Mouse (Mus musculus): ENCODE measurements around the gene Ccar1. TPM values are rescaled to one million over a fixed set of nuclear protein-coding genes. Genes with fewer than 3 reads are reported as not detected.
A peak's percentile ranks its signal among the peaks of the same experiment; 100 is the strongest.

Ccar1 gene
- polyA plus RNA-seq (2015; fragmentation: Nextera tagmentation; extraction: Ambion mirVana): 144 and 153 TPM in 2 replicates

GRCm38 (mm10) chr10:62792177-62793090, at the start of gene Ccar1:
Gene Ccar1 (minus strand): TSS chr10:62792286.
- WGBS: 3% methylated on average over 55 of the region's 55 CpGs
- Histone ChIP-seq H3K4me2 (peak within 1 kb of the TSS; percentile 62), H3K27ac (peak within 1 kb of the TSS; percentile 98), H3K4me3 (replicated peaks) (peak within 1 kb of the TSS; percentile 98), H3K27me3 (no peaks in the 10 kb centered on the region), H3K9ac (peak within 1 kb of the TSS; percentile 99), H3K36me3 (peaks cover 29% of the 10 kb centered on the region), H3K9me3 (replicated peaks) (no peaks in the 10 kb centered on the region), H3K4me1 (peaks cover 12% of the 10 kb centered on the region; the same call in 1 of the 2 replicates)
- ATAC-seq (replicated peaks; ENCODE audit: low FRiP score): peak; percentile 99

DNA sequence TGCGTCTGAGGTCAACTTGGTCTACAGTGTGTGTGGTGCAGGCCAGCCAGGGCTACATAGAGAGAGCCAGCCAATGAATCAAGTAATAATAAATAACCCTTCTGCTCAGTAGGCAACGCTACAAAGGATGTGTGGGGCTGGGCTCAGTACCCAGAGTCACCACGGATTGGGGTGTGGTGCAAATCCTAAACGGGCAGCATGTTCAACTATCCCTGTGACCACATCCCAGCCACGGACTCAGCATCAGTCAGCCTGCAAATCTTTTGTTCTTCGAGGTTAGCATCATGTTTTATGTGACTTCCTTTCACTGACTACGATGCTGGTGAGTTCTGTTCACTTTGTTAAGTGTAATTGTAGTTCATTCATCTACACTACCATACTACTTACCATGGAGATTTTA, 48.6 kb upstream of the Ccar1 start:
- no peak for ATAC-seq (replicated peaks; ENCODE audit: low FRiP score)
- Histone ChIP-seq H3K9ac (no peak overlapping the region), H3K4me2 (no peak overlapping the region), H3K4me3 (replicated peaks) (no peak overlapping the region), H3K27ac (no peak overlapping the region), H3K27me3 (no peaks in the 10 kb centered on the region), H3K4me1 (peaks cover 26% of the 10 kb centered on the region), H3K36me3 (peaks cover 32% of the 10 kb centered on the region), H3K9me3 (replicated peaks) (no peaks in the 10 kb centered on the region)
- WGBS: 91% methylated on average over 7 of the region's 7 CpGs

GRCm38 (mm10) chr10:62837987-62838386, 45.9 kb upstream of the Ccar1 start:
- no peak overlapping the region for H3K9ac ChIP-seq
- 94% methylated on average over 5 of the region's 5 CpGs for WGBS

DNA sequence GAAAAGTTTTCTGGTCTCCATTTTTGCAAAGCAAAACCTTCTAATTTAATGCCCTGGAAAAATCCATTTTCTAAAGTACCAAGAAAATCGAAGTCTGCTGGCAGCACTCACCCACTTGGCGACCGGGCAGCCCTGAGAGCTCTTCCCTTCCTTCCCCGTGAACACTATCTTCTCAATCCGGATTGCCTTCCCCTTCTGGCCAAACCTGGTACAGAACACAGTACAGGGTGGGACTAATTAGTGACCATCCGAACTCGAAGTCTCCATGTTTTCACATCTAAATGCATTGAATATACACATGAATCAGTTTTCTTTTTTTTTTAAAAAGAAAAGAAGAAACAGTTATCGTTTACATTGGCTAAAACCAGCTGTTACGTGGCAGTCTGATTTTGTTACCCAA, 40.7 kb upstream of the Ccar1 start:
- H3K4me1 ChIP-seq: peaks cover 3% of the 10 kb centered on the region; the same call in 1 of the 2 replicates
- no peak overlapping the region for H3K4me3 ChIP-seq (replicated peaks)
- no peak overlapping the region for H3K4me2 ChIP-seq
- peaks cover 39% of the 10 kb centered on the region for H3K36me3 ChIP-seq
- ATAC-seq (replicated peaks; ENCODE audit: low FRiP score): no peak
- WGBS: 79% methylated on average over 9 of the region's 9 CpGs
- no peaks in the 10 kb centered on the region for H3K9me3 ChIP-seq (replicated peaks)
- H3K27me3 ChIP-seq: no peaks in the 10 kb centered on the region
- H3K9ac ChIP-seq: no peak overlapping the region
- H3K27ac ChIP-seq: no peak overlapping the region

More at GRCm38 (mm10) chr10:62837987-62838386, 45.9 kb upstream of the Ccar1 start:
- Histone ChIP-seq H3K4me2 (no peak overlapping the region), H3K36me3 (peaks cover 32% of the 10 kb centered on the region), H3K4me1 (peaks cover 12% of the 10 kb centered on the region), H3K27me3 (no peaks in the 10 kb centered on the region), H3K9me3 (replicated peaks) (no peaks in the 10 kb centered on the region), H3K4me3 (replicated peaks) (no peak overlapping the region), H3K27ac (no peak overlapping the region)
- ATAC-seq (replicated peaks; ENCODE audit: low FRiP score): no peak

DNA sequence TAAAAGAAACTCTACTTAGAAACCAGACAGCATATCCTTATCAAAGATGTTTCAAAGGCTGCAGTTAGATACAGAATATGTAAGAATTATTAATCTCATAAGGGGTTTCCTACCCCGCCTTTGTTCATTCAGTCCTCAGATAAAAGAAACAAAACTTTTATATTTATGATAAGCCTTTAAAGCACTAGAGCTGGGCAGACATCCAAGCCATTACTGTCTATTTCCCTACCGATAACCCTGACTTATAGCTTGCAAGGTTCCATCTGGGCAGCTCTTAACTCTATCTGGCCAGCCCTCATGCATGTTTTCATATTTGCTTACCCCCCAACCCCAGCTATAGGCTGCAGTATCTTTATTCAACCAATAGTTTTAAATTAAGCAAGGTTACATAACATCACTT, 39.5 kb upstream of the Ccar1 start:
- WGBS: 63% methylated on average over 2 of the region's 2 CpGs
- no peak overlapping the region for H3K9ac ChIP-seq
- peaks cover 38% of the 10 kb centered on the region for H3K36me3 ChIP-seq
- no peaks in the 10 kb centered on the region for H3K9me3 ChIP-seq (replicated peaks)
- no peak for ATAC-seq (replicated peaks; ENCODE audit: low FRiP score)
- H3K4me2 ChIP-seq: no peak overlapping the region
- no peak overlapping the region for H3K27ac ChIP-seq
- peaks cover 3% of the 10 kb centered on the region; the same call in 1 of the 2 replicates for H3K4me1 ChIP-seq
- no peak overlapping the region for H3K4me3 ChIP-seq (replicated peaks)
- H3K27me3 ChIP-seq: no peaks in the 10 kb centered on the region

DNA sequence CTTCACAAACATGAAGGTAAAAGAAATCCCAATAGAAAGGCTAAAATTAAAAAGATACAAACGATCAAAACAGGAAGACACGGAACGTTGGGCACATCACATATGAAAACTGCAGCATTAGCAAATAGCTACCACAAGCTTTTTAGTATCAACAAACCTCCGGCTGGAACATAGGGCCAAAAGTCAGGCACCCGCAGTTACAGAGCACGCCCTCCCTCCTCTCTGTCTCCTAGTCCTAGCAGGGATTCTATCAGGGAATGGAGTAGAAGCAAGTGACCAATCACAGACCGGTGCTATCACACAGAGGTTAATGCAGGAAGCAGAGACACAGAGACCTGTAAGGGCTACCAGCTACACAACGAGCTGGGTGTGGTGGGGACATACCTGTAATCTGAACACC, 32.4 kb upstream of the Ccar1 start:
- Histone ChIP-seq H3K4me2 (no peak overlapping the region), H3K9me3 (replicated peaks) (no peaks in the 10 kb centered on the region), H3K9ac (no peak overlapping the region), H3K36me3 (peaks cover 44% of the 10 kb centered on the region), H3K4me1 (no peaks in the 10 kb centered on the region), H3K27me3 (no peaks in the 10 kb centered on the region), H3K4me3 (replicated peaks) (no peak overlapping the region), H3K27ac (no peak overlapping the region)
- WGBS: 83% methylated on average over 8 of the region's 8 CpGs
- no peak for ATAC-seq (replicated peaks; ENCODE audit: low FRiP score)

- no peak overlapping the region for H3K9ac ChIP-seq
- no peak for ATAC-seq (replicated peaks; ENCODE audit: low FRiP score)
- WGBS: 77% methylated on average over 4 of the region's 4 CpGs
- no peak overlapping the region for H3K27ac ChIP-seq
- no peaks in the 10 kb centered on the region for H3K9me3 ChIP-seq (replicated peaks)
- no peak overlapping the region for H3K4me2 ChIP-seq
- H3K27me3 ChIP-seq: no peaks in the 10 kb centered on the region
- peaks cover 51% of the 10 kb centered on the region for H3K36me3 ChIP-seq
- H3K4me1 ChIP-seq: no peaks in the 10 kb centered on the region
- no peak overlapping the region for H3K4me3 ChIP-seq (replicated peaks)
Measured at GRCm38 (mm10) chr10:62823431-62823830, 31.3 kb upstream of the Ccar1 start.

DNA sequence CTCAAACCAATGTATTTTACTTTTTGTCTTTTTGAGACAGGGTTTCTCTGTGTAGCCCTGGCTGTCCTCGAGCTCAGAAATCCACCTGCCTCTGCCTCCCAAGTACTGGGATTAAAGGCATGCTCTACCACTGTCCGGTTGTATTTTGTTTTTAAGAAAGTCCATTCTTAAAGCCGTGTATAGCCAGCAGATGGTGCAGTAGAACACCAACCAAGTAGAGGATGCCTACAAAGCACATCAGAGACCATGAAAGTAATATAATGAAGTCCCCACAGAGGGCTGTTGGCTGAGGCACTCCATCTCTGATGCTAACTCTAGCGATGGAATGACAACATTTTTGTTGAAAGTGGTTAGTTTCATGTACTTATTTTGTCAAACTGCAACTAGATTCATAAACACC, 17.9 kb upstream of the Ccar1 start:
- Histone ChIP-seq H3K27me3 (no peaks in the 10 kb centered on the region), H3K4me3 (replicated peaks) (no peak overlapping the region), H3K27ac (no peak overlapping the region), H3K4me2 (no peak overlapping the region), H3K9me3 (replicated peaks) (no peaks in the 10 kb centered on the region), H3K36me3 (peaks cover 44% of the 10 kb centered on the region), H3K9ac (no peak overlapping the region), H3K4me1 (no peaks in the 10 kb centered on the region)
- ATAC-seq (replicated peaks; ENCODE audit: low FRiP score): no peak
- WGBS: 77% methylated on average over 4 of the region's 4 CpGs

GRCm38 (mm10) chr10:62808766-62809165, 16.7 kb upstream of the Ccar1 start:
- H3K27me3 ChIP-seq: no peaks in the 10 kb centered on the region
- no peak for ATAC-seq (replicated peaks; ENCODE audit: low FRiP score)
- H3K27ac ChIP-seq: no peak overlapping the region
- H3K4me3 ChIP-seq (replicated peaks): no peak overlapping the region
- no peak overlapping the region for H3K4me2 ChIP-seq
- H3K9me3 ChIP-seq (replicated peaks): no peaks in the 10 kb centered on the region
- WGBS: 91% methylated on average over 2 of the region's 2 CpGs
- peaks cover 34% of the 10 kb centered on the region for H3K36me3 ChIP-seq
- H3K9ac ChIP-seq: no peak overlapping the region
- no peaks in the 10 kb centered on the region for H3K4me1 ChIP-seq

- Histone ChIP-seq H3K4me3 (replicated peaks) (no peak overlapping the region), H3K36me3 (peaks cover 29% of the 10 kb centered on the region), H3K27ac (no peak overlapping the region), H3K9me3 (replicated peaks) (no peaks in the 10 kb centered on the region), H3K9ac (no peak overlapping the region), H3K4me2 (no peak overlapping the region), H3K27me3 (no peaks in the 10 kb centered on the region), H3K4me1 (no peaks in the 10 kb centered on the region)
- no peak for ATAC-seq (replicated peaks; ENCODE audit: low FRiP score)
- WGBS: 88% methylated on average over 7 of the region's 7 CpGs
Measured at GRCm38 (mm10) chr10:62808316-62808715, 16.2 kb upstream of the Ccar1 start.

DNA sequence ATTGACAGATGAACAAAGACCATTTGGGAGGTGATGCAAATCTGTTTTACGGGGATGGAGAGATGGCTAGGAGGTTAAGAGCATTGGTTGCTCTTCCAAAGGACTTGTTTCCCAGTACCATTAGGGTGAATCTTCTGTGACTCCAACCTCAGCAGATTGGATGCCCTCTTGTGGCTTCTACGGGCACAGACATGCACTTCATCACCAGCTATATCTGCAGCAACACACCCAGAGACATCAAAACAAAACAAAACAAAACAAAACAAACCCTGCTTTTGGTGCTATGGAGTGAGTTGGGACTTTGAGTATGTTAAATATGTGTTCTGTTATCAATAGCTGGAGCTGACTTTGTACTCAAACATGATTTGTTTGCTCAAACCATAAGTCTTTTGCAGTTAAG, 12.0 kb upstream of the Ccar1 start:
- no peaks in the 10 kb centered on the region for H3K4me1 ChIP-seq
- H3K9ac ChIP-seq: no peak overlapping the region
- no peak for ATAC-seq (replicated peaks; ENCODE audit: low FRiP score)
- no peaks in the 10 kb centered on the region for H3K9me3 ChIP-seq (replicated peaks)
- no peak overlapping the region for H3K4me2 ChIP-seq
- peaks cover 9% of the 10 kb centered on the region for H3K36me3 ChIP-seq
- no peak overlapping the region for H3K4me3 ChIP-seq (replicated peaks)
- no peak overlapping the region for H3K27ac ChIP-seq
- 86% methylated on average over 2 of the region's 2 CpGs for WGBS
- H3K27me3 ChIP-seq: no peaks in the 10 kb centered on the region

GRCm38 (mm10) chr10:62803296-62803695, 11.2 kb upstream of the Ccar1 start:
- Histone ChIP-seq H3K4me3 (replicated peaks) (no peak overlapping the region), H3K9ac (no peak overlapping the region), H3K27ac (no peak overlapping the region), H3K4me1 (no peaks in the 10 kb centered on the region), H3K9me3 (replicated peaks) (no peaks in the 10 kb centered on the region), H3K36me3 (peaks cover 9% of the 10 kb centered on the region), H3K4me2 (no peak overlapping the region), H3K27me3 (no peaks in the 10 kb centered on the region)
- no peak for ATAC-seq (replicated peaks; ENCODE audit: low FRiP score)
- WGBS: 97% methylated on average over 2 of the region's 2 CpGs
